16 mouse cellular contexts compared by ENCODE assay signal in the genomic region with DNA sequence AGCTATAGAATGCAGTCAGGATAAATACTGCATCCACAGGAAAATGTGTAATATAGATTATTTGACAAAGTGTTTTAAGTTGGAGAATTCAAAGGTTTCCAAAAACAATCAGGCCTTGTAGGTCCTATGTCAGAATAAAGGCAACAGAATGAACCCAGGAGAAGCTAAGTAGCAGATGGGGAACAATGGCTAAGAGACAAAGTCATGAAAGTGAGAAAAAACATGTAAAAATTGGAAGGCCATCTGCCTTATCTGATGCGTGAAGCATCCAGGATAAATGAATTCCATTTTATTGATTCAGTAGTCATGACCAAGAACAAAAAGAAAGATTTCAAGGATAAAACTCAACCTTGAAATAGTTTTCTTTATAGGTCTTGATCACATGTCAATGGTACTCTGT.
"Had no signal": no experiment of that assay in that cellular context is flagged by ENCODE, and none has a peak within 500 bp of the region (broad histone marks: within the 10 kb centered on the region; RNA-seq: fewer than 3 reads in every experiment).

No protein-coding gene starts in this region.

- H3K4me1 ChIP-seq: neural tube, embryonic 12.5 days; neural tube, embryonic 13.5 days; neural tube, embryonic 15.5 days; stomach, embryonic 15.5 days had no signal

- H3K36me3 ChIP-seq: neural tube, embryonic 12.5 days; neural tube, embryonic 13.5 days; neural tube, embryonic 15.5 days; stomach, embryonic 15.5 days had no signal

- H3K27me3 ChIP-seq: neural tube, embryonic 12.5 days; neural tube, embryonic 13.5 days; neural tube, embryonic 15.5 days; stomach, embryonic 15.5 days had no signal

- H3K27ac ChIP-seq: neural tube, embryonic 12.5 days; neural tube, embryonic 13.5 days; neural tube, embryonic 15.5 days; stomach, embryonic 15.5 days; stomach, postnatal 0 days had no signal

- H3K4me3 ChIP-seq: neural tube, embryonic 12.5 days; neural tube, embryonic 13.5 days; neural tube, embryonic 15.5 days; stomach, embryonic 15.5 days had no signal

- DNase-seq: retina, postnatal 1 day; right cerebral cortex, adult 18-20 months; right cerebral cortex, postnatal 14 days; right cerebral cortex, postnatal 25 days; right cerebral cortex, postnatal 4 days; spleen, adult 18-20 months; thymus, adult 18-20 months; thymus, postnatal 14 days; thymus, postnatal 25 days; thymus, postnatal 36 days; thymus, postnatal 4 days had no signal
